Mouse (Mus musculus): Measurements from ENCODE around the gene Rpl37a. TPM values are rescaled to one million over a fixed set of nuclear protein-coding genes. Genes with fewer than 3 reads are reported as not detected.

Gene Rpl37a
- polyA plus RNA-seq, 1 experiment from 2014 or later: 1,455 TPM

DNA sequence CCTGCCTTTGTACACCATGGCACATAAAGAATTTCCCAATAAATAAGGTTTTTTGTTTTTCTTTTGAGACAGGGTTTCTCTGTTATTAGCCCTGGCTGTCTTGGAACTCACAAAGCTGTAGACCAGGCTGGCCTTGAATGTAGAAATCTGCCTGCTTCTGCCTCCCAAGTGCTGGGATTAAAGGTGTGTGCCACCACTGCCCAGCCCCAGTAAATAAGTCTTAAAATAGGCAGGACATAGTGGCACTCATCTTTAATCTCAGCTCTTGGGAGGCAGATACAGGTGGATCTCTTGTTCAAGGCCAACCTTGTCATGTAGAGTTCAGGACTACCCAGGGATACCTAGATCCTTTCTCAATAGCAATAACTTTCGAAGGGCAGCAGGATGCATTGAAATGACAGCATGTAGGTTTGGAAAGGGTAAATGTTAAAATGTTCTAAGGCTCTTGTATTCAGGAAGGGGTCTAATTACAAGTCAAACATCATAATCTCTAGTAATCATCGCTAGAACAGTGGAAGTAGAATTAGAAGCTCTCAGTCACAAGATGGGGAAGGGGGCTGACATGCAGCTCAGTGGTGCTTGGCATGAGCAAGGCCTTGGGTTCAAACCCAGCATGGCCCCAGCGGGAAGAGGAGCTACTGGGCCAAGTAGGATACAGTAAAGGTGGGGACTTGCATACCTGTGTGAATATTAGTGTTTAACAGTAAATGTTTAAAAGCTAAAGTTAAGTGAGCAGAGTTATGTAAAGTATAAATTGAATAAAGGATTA, 4.7 kb downstream of the Rpl37a start:
- Histone ChIP-seq H3K4me1 (ENCODE audit: insufficient read depth, low read length) (peaks cover 19% of the 10 kb centered on the region), H3K4me3 (ENCODE audit: low read length) (no peak overlapping the region), H3K9me3 (ENCODE audit: low read length) (no peaks in the 10 kb centered on the region), H3K36me3 (ENCODE audit: insufficient read depth, low read length) (peaks cover 30% of the 10 kb centered on the region), H3K4me2 (replicated peaks; ENCODE audit: low read depth, low read length) (no peak overlapping the region), H3K9ac (replicated peaks; ENCODE audit: low read length) (no peak overlapping the region), H3K27ac (ENCODE audit: low read length) (no peak overlapping the region), H3K27me3 (ENCODE audit: insufficient read depth, low read length) (no peaks in the 10 kb centered on the region)
- 66% methylated on average over 3 of the region's 3 CpGs for WGBS
- no peak for ATAC-seq (ENCODE audit: low FRiP score, low TSS enrichment)

DNA sequence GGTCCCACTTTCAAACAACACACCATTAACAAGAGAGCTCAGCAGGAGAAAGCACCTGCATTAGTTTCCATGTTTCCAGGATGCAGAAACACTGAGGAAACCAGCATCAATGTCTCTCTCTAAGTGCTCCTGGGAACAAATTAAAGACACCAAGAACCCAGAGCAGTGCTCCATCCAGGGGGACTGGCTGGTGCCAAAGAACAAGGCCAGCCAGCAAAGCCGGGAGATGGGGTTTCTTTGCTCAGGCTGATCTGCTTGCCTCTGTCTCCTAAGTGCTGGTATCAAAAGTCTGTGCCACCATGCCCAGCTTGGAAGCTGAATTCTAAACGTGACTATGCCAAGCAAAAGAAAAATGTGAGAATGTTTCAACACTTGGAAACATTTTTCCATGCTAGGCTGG, 5.3 kb downstream of the Rpl37a start:
- Histone ChIP-seq H3K9ac (replicated peaks; ENCODE audit: low read length) (no peak overlapping the region), H3K9me3 (ENCODE audit: low read length) (no peaks in the 10 kb centered on the region), H3K4me3 (ENCODE audit: low read length) (no peak overlapping the region), H3K36me3 (ENCODE audit: insufficient read depth, low read length) (peaks cover 30% of the 10 kb centered on the region), H3K27ac (ENCODE audit: low read length) (no peak overlapping the region), H3K27me3 (ENCODE audit: insufficient read depth, low read length) (no peaks in the 10 kb centered on the region), H3K4me2 (replicated peaks; ENCODE audit: low read depth, low read length) (no peak overlapping the region), H3K4me1 (ENCODE audit: insufficient read depth, low read length) (peaks cover 19% of the 10 kb centered on the region)
- ATAC-seq (ENCODE audit: low FRiP score, low TSS enrichment): no peak
- 51% methylated on average over 2 of the region's 2 CpGs for WGBS

DNA sequence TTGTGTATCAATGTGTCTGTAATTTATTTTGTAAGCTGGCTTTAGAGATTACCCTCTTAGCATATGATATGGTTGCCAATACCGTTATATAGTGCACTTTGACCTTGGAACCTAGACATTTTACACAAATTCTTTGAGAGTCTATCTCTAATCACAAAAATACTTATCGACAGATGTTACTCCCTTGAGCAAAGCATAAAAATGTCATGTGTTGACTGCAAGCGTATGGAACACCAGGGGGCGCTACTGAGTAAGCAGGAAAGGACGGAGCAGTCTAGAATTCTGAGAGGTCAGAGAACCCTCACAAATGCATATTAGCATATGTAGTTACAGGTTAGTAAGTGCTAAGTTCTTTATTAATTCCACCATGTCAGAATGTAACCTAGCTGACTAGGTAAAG, 5.8 kb downstream of the Rpl37a start:
- no peak overlapping the region for H3K4me2 ChIP-seq (replicated peaks; ENCODE audit: low read depth, low read length)
- no peak overlapping the region for H3K27ac ChIP-seq (ENCODE audit: low read length)
- H3K4me1 ChIP-seq (ENCODE audit: insufficient read depth, low read length): peaks cover 19% of the 10 kb centered on the region
- no peak overlapping the region for H3K9ac ChIP-seq (replicated peaks; ENCODE audit: low read length)
- 5% methylated on average over 5 of the region's 5 CpGs for WGBS
- H3K36me3 ChIP-seq (ENCODE audit: insufficient read depth, low read length): peaks cover 30% of the 10 kb centered on the region
- H3K4me3 ChIP-seq (ENCODE audit: low read length): no peak overlapping the region
- H3K9me3 ChIP-seq (ENCODE audit: low read length): no peaks in the 10 kb centered on the region
- H3K27me3 ChIP-seq (ENCODE audit: insufficient read depth, low read length): no peaks in the 10 kb centered on the region
- peak; percentile 49; the same call in 1 of the 2 replicates for ATAC-seq (ENCODE audit: low FRiP score, low TSS enrichment)

DNA sequence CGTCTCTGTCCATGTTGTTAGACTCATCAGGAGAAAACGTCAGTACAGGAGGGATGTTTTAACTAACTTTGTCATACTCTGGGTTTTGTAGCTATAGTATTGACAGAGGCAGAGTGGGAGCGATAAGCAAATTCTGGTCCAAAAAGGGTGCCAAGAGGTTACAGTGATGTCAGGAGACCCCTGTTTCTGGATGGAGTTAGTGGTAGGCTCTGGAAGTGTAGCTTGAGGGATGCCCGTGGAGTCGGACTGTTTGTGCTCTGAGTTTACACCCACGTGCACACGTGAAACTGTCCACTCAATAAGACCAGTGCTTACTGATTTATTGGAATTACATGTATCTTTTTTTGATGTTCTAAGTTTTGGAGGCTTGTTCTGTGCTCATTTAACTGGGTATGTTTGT, 6.5 kb downstream of the Rpl37a start:
- 84% methylated on average over 7 of the region's 7 CpGs for WGBS
- Histone ChIP-seq H3K9me3 (ENCODE audit: low read length) (no peaks in the 10 kb centered on the region), H3K4me2 (replicated peaks; ENCODE audit: low read depth, low read length) (no peak overlapping the region), H3K36me3 (ENCODE audit: insufficient read depth, low read length) (peaks cover 30% of the 10 kb centered on the region), H3K27me3 (ENCODE audit: insufficient read depth, low read length) (no peaks in the 10 kb centered on the region), H3K27ac (ENCODE audit: low read length) (no peak overlapping the region), H3K4me1 (ENCODE audit: insufficient read depth, low read length) (peaks cover 16% of the 10 kb centered on the region), H3K9ac (replicated peaks; ENCODE audit: low read length) (no peak overlapping the region), H3K4me3 (ENCODE audit: low read length) (no peak overlapping the region)
- no peak for ATAC-seq (ENCODE audit: low FRiP score, low TSS enrichment)

DNA sequence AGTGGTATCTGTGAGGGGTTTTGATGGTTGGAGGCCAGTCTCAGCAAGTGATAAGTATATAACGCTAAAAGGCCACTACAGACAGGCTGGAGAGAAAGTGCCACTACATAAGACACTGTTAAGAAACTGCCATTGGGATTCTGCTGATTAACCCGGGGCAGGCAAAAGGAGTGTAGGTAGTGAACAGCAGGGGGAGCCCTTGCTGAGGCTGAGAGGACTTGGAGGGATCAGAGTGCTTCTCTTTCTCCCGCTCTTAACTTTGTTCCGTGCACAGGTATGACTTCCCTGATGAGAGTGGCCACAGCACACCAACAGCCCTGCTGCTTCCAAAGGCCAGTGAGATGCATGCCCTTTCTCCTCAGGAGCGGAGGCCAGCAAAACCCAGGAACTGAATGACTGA, 7.8 kb downstream of the Rpl37a start:
- Histone ChIP-seq H3K9me3 (ENCODE audit: low read length) (no peaks in the 10 kb centered on the region), H3K9ac (replicated peaks; ENCODE audit: low read length) (0 out of 2 replicates have a peak overlapping the region, but pooled peaks have one; percentile 6), H3K36me3 (ENCODE audit: insufficient read depth, low read length) (peaks cover 20% of the 10 kb centered on the region), H3K4me3 (ENCODE audit: low read length) (no peak overlapping the region), H3K27ac (ENCODE audit: low read length) (no peak overlapping the region), H3K27me3 (ENCODE audit: insufficient read depth, low read length) (no peaks in the 10 kb centered on the region), H3K4me2 (replicated peaks; ENCODE audit: low read depth, low read length) (no peak overlapping the region), H3K4me1 (ENCODE audit: insufficient read depth, low read length) (peaks cover 5% of the 10 kb centered on the region; the same call in 1 of the 2 replicates)
- peak; percentile 68 for ATAC-seq (ENCODE audit: low FRiP score, low TSS enrichment)
- WGBS: 25% methylated on average over 5 of the region's 5 CpGs

DNA sequence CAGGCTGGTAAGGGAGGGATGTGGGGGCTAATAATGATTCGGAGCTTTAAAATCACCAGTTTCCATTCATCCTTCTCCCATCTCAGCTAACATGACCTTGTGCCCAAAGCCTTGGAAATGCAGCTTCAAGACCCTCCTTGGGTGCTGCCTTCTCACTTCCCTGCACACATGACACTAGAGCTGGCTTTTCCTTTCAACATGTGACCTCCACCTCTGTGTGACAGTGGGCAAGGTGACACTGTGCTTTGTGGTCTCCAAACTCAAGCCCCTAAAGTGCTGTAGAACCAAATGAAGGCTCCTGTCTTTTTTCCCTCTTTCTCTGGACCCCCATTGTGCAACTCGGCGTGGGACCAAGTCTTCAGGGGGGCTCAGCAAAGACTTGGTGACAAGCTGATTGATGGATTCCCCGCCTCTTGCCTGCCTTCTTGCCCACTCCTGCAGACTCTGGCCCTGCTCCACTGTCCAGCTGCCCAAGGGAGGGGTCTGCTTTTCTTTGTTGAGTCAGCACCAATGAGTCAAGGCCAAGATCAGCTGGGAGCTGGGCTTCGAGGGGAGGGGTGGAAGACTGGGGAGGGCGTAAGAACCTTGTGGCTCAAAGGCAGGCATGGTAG, 9.1 kb downstream of the Rpl37a start:
- Histone ChIP-seq H3K27ac (ENCODE audit: low read length) (no peak overlapping the region), H3K4me1 (ENCODE audit: insufficient read depth, low read length) (no peaks in the 10 kb centered on the region), H3K27me3 (ENCODE audit: insufficient read depth, low read length) (no peaks in the 10 kb centered on the region), H3K9me3 (ENCODE audit: low read length) (no peaks in the 10 kb centered on the region), H3K4me2 (replicated peaks; ENCODE audit: low read depth, low read length) (no peak overlapping the region), H3K36me3 (ENCODE audit: insufficient read depth, low read length) (peaks cover 7% of the 10 kb centered on the region; the same call in 1 of the 2 replicates), H3K9ac (replicated peaks; ENCODE audit: low read length) (no peak overlapping the region), H3K4me3 (ENCODE audit: low read length) (no peak overlapping the region)
- 0 out of 2 replicates have a peak, but pooled peaks have one; percentile 16 for ATAC-seq (ENCODE audit: low FRiP score, low TSS enrichment)
- WGBS: 53% methylated on average over 6 of the region's 6 CpGs

DNA sequence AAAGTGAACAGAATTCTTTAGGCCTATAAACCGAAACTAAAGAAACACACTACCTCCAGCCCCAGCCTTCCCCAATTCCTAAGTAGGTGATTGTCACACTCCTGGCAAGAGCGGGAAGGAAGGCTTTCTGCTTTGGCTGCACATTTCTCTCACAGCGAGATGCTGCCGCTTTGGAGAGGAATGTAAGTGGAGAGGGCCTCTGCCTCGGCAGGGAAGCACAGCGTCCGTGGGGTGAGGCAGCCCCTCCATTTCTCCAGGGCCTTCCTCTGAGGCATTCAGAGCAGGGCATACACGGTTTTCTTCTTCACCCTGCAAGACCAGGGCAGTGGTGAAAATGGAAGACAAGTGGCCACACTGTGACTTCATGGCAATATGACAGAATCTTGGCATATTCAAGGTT, 11.6 kb downstream of the Rpl37a start:
- Histone ChIP-seq H3K4me2 (replicated peaks; ENCODE audit: low read depth, low read length) (no peak overlapping the region), H3K36me3 (ENCODE audit: insufficient read depth, low read length) (no peaks in the 10 kb centered on the region), H3K4me3 (ENCODE audit: low read length) (no peak overlapping the region), H3K9me3 (ENCODE audit: low read length) (no peaks in the 10 kb centered on the region), H3K27ac (ENCODE audit: low read length) (no peak overlapping the region), H3K27me3 (ENCODE audit: insufficient read depth, low read length) (no peaks in the 10 kb centered on the region), H3K4me1 (ENCODE audit: insufficient read depth, low read length) (no peaks in the 10 kb centered on the region), H3K9ac (replicated peaks; ENCODE audit: low read length) (no peak overlapping the region)
- no peak for ATAC-seq (ENCODE audit: low FRiP score, low TSS enrichment)
- WGBS: 46% methylated on average over 8 of the region's 8 CpGs

DNA sequence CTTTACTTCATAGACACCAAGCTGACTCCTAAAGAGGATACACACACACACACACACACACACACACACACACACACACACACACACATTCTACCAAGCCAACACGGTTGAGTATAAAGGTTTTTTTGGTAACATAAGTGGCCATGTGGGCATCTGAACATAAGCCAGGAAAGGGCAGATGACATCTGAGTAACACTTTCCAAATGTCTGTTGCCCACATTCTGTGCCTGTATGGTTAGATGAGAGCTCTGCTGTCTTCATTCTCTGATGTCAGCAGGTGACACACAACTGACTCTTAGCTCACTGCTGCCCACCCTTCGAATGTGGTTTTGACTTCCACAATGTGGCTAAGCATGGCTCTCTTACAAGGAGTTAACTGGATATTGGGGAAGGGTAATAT, 13.3 kb downstream of the Rpl37a start:
- H3K36me3 ChIP-seq (ENCODE audit: insufficient read depth, low read length): no peaks in the 10 kb centered on the region
- H3K4me1 ChIP-seq (ENCODE audit: insufficient read depth, low read length): peaks cover 8% of the 10 kb centered on the region; the same call in 1 of the 2 replicates
- H3K27ac ChIP-seq (ENCODE audit: low read length): no peak overlapping the region
- H3K9ac ChIP-seq (replicated peaks; ENCODE audit: low read length): no peak overlapping the region
- no peak for ATAC-seq (ENCODE audit: low FRiP score, low TSS enrichment)
- H3K9me3 ChIP-seq (ENCODE audit: low read length): no peaks in the 10 kb centered on the region
- WGBS: 82% methylated on average over 2 of the region's 2 CpGs
- H3K4me2 ChIP-seq (replicated peaks; ENCODE audit: low read depth, low read length): no peak overlapping the region
- H3K27me3 ChIP-seq (ENCODE audit: insufficient read depth, low read length): no peaks in the 10 kb centered on the region
- no peak overlapping the region for H3K4me3 ChIP-seq (ENCODE audit: low read length)

DNA sequence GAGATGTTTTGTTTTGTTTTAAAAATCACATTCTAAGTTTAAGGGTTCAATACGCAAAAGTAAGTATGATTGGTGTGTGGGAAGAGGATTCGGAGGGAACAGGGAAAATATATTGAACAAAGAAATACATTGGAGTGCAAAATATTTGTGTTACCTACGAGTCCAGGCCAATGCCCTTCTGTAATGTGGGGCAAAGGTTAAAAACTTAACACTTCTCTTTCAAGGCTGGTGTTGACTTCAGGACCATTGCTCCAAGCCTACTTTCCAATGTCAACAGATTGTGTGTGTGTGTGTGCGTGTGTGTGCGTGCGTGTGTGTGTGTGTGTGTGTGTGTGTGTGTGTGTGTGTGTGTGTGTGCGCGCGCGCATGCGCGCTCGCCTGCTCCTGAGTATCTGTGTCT, 14.9 kb downstream of the Rpl37a start:
- 86% methylated on average over 13 of the region's 13 CpGs for WGBS
- Histone ChIP-seq H3K9ac (replicated peaks; ENCODE audit: low read length) (no peak overlapping the region), H3K9me3 (ENCODE audit: low read length) (no peaks in the 10 kb centered on the region), H3K27ac (ENCODE audit: low read length) (no peak overlapping the region), H3K36me3 (ENCODE audit: insufficient read depth, low read length) (no peaks in the 10 kb centered on the region), H3K4me3 (ENCODE audit: low read length) (no peak overlapping the region), H3K27me3 (ENCODE audit: insufficient read depth, low read length) (no peaks in the 10 kb centered on the region), H3K4me1 (ENCODE audit: insufficient read depth, low read length) (peaks cover 15% of the 10 kb centered on the region; the same call in 1 of the 2 replicates), H3K4me2 (replicated peaks; ENCODE audit: low read depth, low read length) (no peak overlapping the region)
- no peak for ATAC-seq (ENCODE audit: low FRiP score, low TSS enrichment)

DNA sequence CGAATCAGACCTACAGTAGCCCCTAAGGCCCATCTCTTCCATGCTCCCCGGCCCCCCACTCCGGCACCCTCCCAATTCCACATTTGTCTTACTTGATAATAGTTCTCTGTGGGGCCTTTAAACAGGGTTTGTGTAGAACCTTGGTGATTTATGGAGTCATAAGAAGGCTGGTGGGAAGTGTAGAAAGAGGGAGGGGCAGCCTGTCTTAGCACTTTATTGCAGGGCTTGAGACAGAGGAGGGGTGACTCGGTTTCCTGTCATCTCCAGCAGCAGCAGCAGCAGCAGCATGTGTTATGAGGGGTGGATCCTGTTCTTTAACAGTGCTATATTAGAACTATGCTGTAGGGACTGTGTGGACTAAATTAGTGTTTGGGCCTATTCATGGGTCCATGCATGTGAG, 17.7 kb downstream of the Rpl37a start:
- 36% methylated on average over 4 of the region's 4 CpGs for WGBS
- peak; percentile 63; the same call in 1 of the 2 replicates for ATAC-seq (ENCODE audit: low FRiP score, low TSS enrichment)
- no peak overlapping the region for H3K4me3 ChIP-seq (ENCODE audit: low read length)
- no peaks in the 10 kb centered on the region for H3K36me3 ChIP-seq (ENCODE audit: insufficient read depth, low read length)
- H3K27ac ChIP-seq (ENCODE audit: low read length): no peak overlapping the region
- peaks cover 15% of the 10 kb centered on the region; the same call in 1 of the 2 replicates for H3K4me1 ChIP-seq (ENCODE audit: insufficient read depth, low read length)
- H3K9me3 ChIP-seq (ENCODE audit: low read length): no peaks in the 10 kb centered on the region
- no peak overlapping the region for H3K9ac ChIP-seq (replicated peaks; ENCODE audit: low read length)
- H3K4me2 ChIP-seq (replicated peaks; ENCODE audit: low read depth, low read length): no peak overlapping the region
- H3K27me3 ChIP-seq (ENCODE audit: insufficient read depth, low read length): no peaks in the 10 kb centered on the region
